Mouse (Mus musculus) 416B (cell line): Measurements from ENCODE around the gene Dkk3.
"Not testable (repeated sequence)": the region's sequence is repeated elsewhere in the genome, so short reads cannot be mapped to it uniquely, and the experiment has no call there.

Experiments used
- DNase-seq: peaks from one replicate; pipeline ENCODE4 v3.0.0; 2011; ENCODE audit warnings: low read depth

The Dkk3 gene

DNA sequence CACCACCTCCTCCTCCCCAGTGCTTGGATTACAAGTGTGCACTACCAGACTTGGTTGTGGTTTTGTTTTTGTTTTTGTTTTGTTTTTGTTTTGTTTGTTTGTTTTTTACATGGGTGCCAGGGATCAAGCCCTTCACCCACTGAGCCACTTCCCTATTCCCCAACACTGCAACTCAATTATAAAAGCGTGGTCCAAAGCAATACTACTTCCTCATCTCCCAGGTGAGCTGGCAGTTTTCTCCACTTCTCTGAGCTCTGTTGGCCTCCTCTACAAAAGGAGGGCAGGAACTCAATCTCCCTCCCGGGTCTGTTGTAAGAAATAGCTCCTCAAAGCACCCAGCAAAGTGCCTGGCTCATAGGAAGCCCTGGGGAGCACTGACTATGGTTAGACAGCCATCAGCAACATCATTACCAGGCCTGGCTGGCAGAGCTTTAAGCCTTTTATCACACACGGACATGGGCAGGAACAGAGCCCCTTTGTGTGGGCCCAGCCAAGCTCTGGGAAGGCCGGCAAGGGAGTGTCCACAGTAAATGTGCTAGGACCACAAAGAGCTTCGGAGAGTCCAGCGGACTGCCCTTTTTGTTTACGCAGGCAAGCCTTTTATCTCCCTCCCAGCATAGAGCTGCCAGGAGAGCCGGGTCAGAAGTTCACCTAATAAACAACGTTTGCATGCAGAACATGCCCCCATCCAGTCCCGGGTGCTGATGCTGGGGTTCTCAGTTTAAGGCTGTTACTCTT, 11.3 kb upstream of the Dkk3 start:
- DNase-seq = no peak

DNA sequence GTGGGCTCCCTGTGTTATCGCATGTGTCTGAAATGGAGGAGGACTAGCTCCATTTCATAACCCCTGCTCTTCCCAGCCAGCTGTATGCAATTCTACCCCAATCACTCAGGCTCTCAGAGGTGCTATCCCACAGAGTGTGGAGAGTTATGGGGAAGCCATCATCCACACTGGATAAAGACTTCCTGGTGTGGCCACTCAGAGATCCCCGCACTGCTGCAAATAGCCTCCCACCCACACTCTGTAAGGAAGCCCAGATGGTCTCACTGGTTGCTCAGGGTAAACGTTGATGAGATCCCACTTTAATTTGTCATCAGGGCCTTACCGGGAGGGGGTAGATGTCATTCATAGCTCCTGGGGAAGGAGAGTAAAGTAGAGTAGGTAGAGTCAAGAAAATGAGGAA, 6.7 kb upstream of the Dkk3 start:
- no peak for DNase-seq

DNA sequence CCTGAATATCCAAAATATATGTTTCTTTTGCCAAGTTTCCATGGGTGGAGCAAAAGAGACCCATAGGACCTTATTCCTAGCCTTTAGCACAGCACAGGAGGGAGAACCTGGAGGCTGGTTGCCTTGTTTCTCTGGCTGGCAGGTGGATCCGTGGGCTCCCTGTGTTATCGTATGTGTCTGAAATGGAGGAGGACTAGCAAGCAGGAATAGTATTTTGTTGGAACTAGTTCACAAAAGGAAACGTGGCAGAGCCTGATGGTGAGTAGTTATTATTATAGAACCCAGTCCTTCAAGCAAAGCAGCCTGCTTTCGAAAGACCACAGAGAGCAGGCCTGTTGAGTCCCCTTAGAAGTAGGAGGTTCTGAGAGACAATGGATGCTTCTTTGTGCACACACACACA, 6.2 kb upstream of the Dkk3 start:
- DNase-seq = not testable (repeated sequence)

DNA sequence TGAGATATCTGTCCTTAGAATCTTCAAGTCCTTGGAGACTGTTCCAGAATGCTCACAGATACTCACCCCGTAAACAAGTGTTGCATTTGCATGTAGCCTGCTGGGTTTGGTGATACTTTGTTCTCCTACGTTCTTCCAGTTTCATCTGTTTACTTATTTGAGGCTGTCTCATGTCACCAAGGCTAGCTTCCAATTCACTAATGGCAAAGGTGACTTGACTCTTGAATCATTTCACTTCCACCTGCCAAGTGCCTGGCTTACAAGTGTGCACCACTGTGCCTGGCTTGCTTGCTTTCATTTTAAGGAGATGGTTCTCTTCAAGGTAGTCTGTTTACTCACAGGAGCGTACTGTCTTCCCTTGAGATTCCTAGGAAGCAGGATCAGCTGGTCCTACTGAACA, 5.6 kb upstream of the Dkk3 start:
- no peak for DNase-seq

DNA sequence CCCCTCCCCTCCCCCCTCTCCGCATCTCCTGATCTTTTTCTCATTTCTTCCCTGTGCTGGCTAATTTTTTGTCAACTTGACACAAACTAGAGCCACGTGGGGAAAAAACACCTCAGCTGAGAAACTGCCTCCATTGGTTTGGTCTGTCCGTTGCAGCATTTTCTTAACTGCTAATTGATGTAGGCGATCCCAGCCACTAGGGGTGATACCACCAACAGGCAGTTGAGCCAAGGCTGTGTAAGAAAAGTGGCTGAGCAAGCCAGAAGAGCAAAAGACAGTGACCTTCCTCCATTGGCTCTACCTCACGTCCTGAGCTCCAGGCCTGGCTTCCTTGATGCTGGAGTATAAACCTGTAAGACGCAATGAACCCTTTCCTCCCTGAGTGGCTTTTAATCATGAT, 978 bp upstream of the Dkk3 start:
- no peak for DNase-seq

DNA sequence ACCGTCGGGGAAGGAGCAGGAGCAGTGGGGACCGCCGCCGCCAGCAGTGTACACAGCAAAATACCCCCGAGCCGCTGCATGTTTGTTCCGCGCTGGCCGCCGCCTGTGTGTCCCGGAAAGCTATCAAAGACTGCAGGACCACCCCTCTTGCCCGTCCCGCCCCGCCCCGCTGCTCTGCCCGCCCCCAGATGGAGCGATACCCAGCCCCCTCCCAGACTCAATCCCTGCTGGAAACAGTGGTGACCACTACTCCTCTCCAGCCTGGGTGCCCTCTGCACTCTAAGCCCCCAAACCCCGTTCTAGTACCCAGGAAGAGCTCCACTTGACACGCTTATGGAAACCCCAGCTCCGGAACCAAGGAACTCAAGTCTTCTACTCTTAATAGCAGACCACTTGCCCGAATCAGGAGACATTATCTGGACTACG, 528 bp downstream of the Dkk3 start:
- DNase-seq = no peak

DNA sequence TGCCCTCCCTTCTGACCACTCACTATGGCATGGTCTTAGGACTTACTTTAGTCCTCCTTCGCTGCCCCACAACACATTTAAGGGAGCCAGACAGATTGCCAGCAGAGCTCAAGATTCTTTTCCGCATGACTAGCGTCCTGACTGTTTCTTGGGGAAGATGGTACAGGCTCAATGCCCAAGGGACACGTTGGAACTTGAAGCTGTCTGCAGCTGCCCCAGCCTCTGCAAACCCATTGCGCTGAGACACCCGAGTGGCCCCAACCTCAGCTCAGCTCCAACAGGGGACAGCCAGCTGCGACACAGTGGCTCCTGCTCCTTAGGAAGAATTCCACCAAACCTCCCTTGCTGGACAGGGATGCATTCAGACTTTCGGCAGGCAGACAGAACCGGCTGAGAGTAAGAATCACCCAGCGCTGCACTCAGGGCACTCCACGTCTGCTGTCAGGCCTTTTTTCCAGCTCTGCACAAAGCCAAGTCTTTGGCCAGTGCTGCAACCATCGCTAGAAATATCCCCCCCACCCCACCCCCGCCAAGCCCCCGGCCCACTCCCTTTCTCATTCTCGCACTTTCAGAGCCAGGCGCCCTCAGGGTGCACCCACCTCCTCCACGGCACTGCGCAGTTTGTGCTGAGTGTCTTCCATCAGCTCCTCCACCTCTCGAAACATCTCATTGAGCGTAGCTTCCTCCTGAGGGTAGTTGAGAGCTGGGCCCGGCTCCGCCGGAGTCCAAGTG, 1.1 kb downstream of the Dkk3 start:
- DNase-seq = no peak

DNA sequence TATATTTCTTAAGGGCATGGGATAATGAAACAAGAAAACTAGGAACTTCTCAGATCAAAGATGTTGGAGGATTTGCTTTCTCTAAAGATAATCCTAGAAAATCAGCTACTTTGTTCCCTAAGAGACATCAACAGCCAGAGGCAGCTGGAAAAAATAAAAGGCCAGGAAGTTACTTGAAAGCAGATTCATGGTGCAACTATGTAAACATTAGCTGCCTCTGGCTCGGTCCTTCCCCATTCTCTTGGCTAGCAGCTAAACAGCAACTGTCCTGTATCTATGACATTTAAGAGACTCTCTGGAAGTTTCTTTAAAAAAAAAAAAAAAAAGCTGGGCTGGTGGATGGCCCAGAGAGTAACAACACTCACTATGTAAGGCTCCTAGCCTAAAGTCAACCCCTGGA, 3.7 kb downstream of the Dkk3 start:
- no peak for DNase-seq

DNA sequence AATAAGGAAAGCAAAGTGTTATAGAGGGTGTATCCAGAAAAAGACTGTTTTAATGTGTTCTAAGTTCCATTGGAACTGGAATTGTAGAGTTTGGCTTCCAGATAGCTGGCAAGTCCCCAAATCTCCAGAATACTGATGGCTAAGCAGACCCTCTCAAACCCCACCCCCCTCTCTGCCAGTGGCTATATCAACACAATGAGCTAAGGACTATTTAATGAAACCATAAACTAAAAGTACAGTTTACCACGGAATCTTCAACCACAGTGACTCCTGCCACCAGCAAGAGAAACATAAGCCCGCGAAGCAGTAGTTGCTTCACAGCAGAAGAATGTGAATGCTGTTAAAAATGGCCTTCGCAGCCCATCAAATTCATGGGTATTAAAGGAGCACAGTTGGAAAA, 4.4 kb downstream of the Dkk3 start:
- DNase-seq = no peak

DNA sequence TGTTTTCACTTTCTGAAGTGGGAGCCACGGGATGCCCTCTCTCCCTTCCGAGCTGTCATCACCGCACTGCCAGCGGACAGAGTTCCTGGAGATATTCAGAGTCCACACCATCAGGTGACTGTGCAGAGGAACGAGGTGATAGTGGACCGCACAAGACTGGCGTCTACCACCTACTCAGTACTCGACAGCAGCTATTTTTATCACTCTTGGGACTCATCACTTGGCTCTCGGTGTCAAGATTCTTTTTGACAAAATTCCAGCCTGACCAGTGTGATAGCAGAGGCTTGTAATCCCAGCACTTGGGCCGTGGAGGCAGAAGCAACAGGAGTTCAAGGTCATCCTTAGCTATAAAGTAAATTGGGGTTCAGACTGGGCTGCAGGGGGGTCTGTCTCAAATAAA, 9.7 kb downstream of the Dkk3 start:
- no peak for DNase-seq

DNA sequence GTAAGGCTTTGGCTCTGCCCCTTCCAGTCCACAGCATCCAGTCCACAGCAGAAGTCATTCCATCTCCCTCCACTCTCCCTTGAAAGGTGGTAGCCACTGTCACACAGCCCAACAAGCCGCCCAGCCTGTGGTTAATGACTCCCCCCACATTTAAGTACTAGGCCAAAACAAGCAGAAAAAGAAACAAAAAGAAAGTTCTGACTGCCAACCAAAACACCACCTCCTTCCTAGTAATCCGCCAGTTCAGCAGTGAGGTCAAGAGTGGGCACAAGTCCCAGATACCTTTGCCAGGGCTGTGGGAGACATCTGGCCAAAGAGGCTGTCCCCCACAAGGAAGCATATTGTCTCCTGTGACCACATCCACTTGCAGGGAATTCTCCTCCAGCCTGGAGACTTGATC, 10.9 kb downstream of the Dkk3 start:
- DNase-seq = peak; percentile 27

DNA sequence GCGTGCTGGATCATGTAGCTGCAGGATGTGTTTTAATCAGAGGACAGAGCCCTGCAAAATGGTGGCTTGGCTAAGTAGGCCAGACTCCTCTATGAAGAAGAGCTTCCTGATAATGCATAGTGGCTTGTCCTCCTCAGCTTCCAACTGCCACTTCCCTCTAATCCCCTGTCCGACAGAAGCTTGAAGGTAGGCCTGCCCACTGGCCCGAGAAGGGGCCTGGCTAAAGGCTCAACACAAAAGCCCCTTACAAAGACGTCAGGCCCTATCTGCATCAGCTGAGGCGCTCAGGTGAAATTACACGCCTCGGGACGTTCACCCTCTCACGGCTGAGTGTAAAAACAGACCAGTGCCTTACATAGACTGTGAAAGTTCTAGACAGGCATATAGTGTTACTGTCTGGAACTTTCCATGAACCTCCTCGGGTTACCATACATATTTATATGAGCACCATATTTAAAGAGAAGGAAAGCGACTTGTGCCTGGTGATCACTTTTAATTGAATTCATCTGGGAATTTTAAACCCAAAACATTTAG, 14.1 kb downstream of the Dkk3 start:
- DNase-seq = no peak

DNA sequence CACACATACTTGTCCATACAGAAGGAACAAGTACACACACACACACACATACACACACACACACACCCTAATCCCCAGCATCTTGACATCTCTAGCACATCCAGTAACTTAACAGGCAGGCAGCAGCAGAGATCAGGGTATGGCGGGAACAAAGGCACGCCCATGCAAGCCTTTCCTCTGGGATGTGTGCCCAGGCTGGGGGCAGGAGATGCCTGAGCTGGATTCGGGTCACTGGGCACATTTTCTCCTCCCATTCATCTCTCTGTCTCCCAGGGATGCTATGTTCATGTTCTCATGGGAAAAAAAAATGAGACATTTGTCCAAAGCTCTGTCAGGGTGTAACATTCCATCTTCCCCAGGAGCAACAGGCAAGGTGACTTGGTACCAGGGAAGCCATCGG, 14.9 kb downstream of the Dkk3 start:
- DNase-seq = no peak

DNA sequence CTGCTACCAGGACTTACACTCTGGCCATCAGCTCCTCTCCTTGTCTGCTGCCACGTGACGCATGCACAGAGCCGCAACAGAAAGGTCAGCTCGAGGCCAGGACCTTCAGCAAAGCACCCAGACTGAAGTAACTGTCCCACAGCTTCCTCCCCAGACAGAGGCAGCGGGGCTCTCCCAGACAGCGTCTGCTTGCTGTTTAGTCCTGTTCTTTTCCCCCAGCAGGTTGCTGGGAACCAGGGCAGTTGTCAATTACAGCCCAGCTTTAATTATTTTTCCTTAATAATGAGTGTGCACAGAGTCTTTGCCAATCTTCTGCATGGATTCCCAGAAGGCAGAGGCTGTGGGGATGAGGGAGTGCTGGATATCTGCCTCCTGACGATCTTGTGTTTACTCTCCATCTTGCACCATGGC, 15.8 kb downstream of the Dkk3 start:
- peak; percentile 11 for DNase-seq

DNA sequence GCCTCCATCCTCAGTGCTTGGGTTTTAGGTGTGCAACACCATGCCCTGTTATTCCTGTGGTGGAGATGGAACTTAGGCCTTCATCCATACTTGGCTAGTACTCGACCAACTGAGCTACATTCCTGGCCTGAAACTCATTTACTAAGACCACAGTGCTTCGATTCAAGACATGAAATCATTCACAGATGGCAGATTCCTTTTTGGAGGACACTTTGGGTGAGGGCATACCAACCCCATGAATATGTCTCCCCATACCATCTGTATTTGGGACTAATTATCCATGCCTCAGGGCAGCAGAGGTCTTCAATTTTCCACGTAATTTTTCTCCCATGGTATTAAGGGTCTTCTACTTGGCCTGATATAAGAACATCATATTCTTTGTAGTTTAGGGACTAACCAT, 16.2 kb downstream of the Dkk3 start:
- DNase-seq = no peak

DNA sequence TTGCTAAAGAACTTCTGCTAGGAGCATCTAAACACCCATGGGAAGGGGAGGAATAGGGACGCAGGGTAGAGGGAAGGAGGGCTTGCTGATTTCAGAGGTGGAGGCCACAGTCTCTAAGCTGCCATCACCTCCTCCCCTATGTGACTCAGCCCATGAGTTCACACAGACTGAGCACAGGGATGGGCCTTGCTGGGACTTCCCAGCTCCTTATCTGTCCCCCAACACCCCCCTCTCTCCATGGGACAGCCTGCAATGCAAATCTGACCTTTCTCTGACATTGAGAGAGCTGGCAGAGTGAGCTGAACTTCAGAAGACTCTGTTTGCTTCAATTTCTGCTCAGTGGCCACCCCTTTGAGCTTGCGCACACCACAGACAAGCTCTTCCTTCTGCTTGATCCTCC, 18.1 kb downstream of the Dkk3 start:
- no peak for DNase-seq

DNA sequence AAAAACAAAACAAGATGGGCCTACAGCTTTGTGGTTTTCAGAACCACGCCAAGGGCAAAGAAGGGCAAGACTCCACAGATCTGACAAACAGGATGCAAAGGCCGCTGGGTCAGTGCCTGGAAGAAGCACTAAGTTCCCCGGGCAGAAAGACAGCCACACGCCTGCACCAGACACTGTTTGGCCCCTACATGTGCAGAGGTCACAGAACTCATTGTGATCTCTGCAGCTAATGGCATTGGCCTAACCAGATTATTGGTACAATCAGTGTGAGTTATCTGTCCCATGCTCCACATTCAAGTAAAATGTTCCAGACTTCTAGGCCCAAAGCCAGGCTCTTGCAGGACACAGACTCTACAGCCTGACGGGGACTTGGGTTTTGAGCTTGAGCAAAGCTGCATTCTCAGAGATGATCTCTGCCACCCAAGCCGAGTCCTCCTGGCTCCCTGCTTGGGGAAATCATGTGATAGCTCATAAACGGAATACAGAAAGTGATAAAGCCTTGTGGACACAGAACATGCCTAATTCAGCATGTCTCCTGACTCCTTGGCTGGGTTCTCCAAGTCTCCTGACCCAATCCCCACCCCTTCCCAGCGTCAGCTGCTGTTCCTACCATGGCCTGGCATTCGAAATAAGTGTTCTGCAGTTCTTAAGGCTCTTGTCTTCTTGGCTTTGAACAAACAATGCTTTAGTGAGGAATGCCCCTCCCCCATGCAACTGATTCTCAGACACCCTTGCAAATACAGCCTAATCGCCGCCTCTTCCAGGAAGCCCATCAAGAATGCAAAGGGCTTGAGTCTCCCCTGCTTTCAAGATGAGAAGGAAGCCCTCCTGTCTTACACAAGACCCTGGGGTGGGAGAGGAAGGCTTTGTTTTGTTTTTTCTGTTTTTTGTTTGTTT, 20.1 kb downstream of the Dkk3 start:
- DNase-seq = peak; percentile 24

DNA sequence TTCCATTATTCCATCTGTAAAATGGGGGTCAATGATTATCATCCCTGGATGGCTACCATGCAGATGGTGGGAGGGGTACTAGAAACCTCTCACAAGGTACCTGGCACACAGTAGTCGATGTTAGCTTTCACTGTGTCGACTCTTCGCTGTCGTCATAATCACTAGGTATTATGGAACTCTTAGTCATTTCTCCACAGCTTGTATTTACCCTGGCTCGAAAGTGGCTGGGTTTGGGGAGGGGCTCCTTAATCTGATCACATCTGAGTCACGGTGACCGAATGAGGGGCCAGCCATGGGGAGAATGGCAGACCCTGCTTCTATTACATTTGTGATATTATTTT, 20.7 kb downstream of the Dkk3 start:
- no peak for DNase-seq

DNA sequence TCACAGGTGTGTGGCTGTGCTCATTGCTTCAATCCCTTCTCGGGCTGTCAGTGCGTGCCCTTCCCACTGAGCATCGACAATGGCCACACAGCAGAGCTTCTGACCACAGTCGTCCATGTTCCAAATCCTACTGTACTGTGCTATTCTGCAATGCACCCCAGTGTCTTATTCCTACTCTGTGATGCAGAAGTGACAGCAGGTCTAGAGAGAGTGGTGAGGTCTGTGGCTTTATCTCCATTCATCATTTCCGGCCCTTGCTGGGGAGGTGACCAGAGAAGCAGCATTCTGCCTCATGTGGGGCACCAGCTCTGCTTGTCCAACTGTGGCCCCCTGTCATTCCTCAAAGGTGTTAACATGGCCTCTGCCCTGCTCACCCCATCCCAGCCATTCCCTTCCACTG, 22.3 kb downstream of the Dkk3 start:
- DNase-seq = peak; percentile 81

DNA sequence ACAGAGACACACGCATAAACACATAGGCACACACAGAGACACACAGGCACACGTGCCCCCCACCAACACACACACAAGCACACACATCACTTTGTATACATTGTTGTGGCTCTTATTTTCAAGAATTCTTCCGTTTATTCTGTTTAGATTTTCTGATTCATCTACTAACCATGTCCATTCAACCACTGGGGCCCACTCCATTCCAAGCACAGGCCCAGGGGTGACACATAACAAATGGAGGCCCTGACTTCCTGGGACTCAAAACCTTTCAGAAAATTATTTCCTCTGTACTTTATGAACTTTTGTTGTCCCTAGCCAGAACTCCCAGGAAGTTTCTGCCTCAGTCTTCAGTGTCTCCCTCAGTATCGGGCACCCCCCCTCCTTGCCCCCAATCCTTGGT, 23.7 kb downstream of the Dkk3 start:
- no peak for DNase-seq

DNA sequence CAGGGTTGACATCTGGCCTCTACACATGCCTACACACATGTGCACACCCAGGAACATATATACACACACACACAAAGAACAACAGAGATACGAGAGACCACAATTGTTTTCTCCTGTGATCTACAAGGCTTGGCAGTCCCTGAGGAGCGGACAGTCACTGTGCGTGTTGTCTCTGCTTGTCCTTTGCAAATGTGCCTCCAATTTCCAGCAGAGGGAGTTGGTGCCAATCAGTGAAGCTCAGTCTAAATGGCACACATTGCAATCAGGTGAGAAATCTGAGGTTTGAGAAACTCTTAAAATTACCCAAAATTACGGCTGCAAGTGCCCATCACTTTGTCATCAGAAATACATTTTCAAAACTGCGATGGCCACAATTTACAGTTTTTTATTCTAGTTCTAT, 25.6 kb downstream of the Dkk3 start:
- no peak for DNase-seq

DNA sequence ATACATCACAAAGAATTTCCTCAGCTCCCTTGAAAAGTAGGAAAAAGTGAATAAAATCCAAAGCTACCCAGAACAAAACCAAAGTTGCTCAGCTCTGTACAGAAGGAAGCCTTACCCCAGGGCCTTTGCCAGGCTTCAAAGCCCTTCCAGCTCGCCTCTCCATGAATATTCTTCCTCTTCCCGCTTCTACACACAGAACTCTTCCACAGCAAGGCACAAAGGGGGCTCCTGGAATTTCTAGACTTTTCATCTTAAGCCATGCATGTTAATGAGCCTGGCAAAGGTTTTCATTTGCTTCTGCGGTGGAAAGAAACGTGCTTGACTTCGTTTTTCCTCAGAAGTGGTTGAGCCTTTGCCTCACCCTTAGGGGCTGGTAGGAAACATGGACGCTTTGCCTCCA, 26.9 kb downstream of the Dkk3 start:
- no peak for DNase-seq

DNA sequence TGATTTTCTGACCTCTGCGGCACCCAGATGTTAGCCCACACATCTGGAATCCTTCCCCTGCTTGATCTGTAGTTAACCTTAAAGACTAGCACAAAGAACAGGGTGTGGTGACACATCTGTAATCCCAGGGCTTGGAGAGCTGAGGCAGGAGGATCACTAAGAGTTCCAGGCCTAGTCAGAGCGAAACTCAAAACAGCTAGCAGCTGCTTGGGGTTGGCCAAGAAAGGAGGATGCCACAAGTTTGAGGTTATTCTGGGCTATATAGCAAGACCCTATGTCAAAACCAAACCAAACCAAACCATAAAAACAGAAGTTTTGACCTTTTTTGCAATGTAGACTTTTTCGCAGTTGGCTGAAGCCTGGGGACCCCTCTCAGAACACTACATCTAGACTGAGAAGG, 28.2 kb downstream of the Dkk3 start:
- DNase-seq = no peak
